Mouse (Mus musculus) liver, adult 2 months (tissue): ENCODE results near the gene Peli1. TPM values are rescaled to one million over a fixed set of nuclear protein-coding genes. Genes with fewer than 3 reads are reported as not detected.

Experiments
- DNase-seq: peaks from one replicate; pipeline ENCODE4 v3.0.0-alpha.2; 2011; ENCODE audit warnings: low read depth, low spot score; ENCODE audit errors: extremely low read depth
- H3K27ac ChIP-seq: fragments of 200-500 bp; replicated peaks from 2 replicates; pipeline ENCODE4 v1.5.1; 2012; ENCODE audit warnings: low read depth, mild to moderate bottlenecking, control low read depth, inconsistent platforms, low read length; ENCODE audit not compliant: insufficient read depth
- H3K27me3 ChIP-seq: fragments of 200-500 bp; 2 replicates; pipeline ENCODE4 v1.6.1; 2012; ENCODE audit warnings: mild to moderate bottlenecking, moderate library complexity, low read length, inconsistent platforms; ENCODE audit not compliant: control insufficient read depth, insufficient read depth
- H3K36me3 ChIP-seq: fragments of 200-500 bp; 2 replicates; pipeline ENCODE4 v1.6.1; 2012; ENCODE audit warnings: low read length, inconsistent platforms; ENCODE audit not compliant: control insufficient read depth, insufficient read depth
- H3K4me1 ChIP-seq: fragments of 200-500 bp; 2 replicates; pipeline ENCODE4 v1.6.1; 2011; ENCODE audit warnings: low read length; ENCODE audit not compliant: control insufficient read depth, insufficient read depth
- H3K4me3 ChIP-seq: fragments of 200-500 bp; 2 replicates; pipeline ENCODE4 v1.5.1; 2011; ENCODE audit warnings: low read depth, mild to moderate bottlenecking, control low read depth, low read length, moderate library complexity; ENCODE audit not compliant: insufficient read depth
- H3K79me2 ChIP-seq: fragments of 200-500 bp; 2 replicates; pipeline ENCODE4 v1.6.1; 2012; ENCODE audit warnings: inconsistent platforms, mild to moderate bottlenecking, low read length, moderate library complexity; ENCODE audit not compliant: control insufficient read depth, insufficient read depth
- H3K9ac ChIP-seq: fragments of 200-500 bp; 2 replicates; pipeline ENCODE4 v1.6.1; 2012; ENCODE audit warnings: low read depth, mild to moderate bottlenecking, control low read depth, inconsistent platforms, low read length
- CTCF ChIP-seq: fragments of 200-500 bp; IDR thresholded peaks from 2 replicates; pipeline ENCODE4 v1.5.1; 2011; ENCODE audit warnings: low read depth, low read length, control low read depth
- POLR2A ChIP-seq: fragments of 200-500 bp; IDR thresholded peaks from 2 replicates; pipeline ENCODE4 v1.6.1; 2011; ENCODE audit warnings: low read length, control low read depth; ENCODE audit not compliant: insufficient read depth; ENCODE audit errors: extremely low read depth
- WGBS: fragments of 180-500 bp; shearing (Covaris S2); methylation state at CpG from one replicate; pipeline ENCODE4 v1.1.7; 2018; 5-methylcytosine and 5-hydroxymethylcytosine counted together
- polyA plus RNA-seq: library from polyadenylated mRNA; depleted of rRNA; stranded (reverse); fragments of >200 nt; gene quantifications from 2 replicates; pipeline ENCODE4 v1.2.3, GENCODE M21; 2012
- total RNA-seq: library from RNA; depleted of rRNA; stranded (reverse); fragments of >200 nt; gene quantifications from 2 replicates; pipeline ENCODE4 v1.2.3, GENCODE M21; 2014

Gene Peli1
- total and polyA plus RNA-seq, 2 experiments = 7.5 to 15.4 TPM

- Histone ChIP-seq H3K9ac (no peak overlapping the region), H3K79me2 (no peaks in the 10 kb centered on the region), H3K4me1 (no peaks in the 10 kb centered on the region), H3K27ac (no peak overlapping the region), H3K36me3 (peaks cover 45% of the 10 kb centered on the region), H3K27me3 (no peaks in the 10 kb centered on the region), H3K4me3 (no peak overlapping the region)
- TF ChIP-seq POLR2A (no peak), CTCF (no peak)
- 91% methylated on average over 4 of the region's 4 CpGs for WGBS
- no peak for DNase-seq
Observed at GRCm38 (mm10) chr11:21149476-21149875, 58.4 kb downstream of the Peli1 start.

- no peaks in the 10 kb centered on the region for H3K4me1 ChIP-seq
- H3K4me3 ChIP-seq = no peak overlapping the region
- no peak overlapping the region for H3K9ac ChIP-seq
- H3K27me3 ChIP-seq = no peaks in the 10 kb centered on the region
- H3K79me2 ChIP-seq = no peaks in the 10 kb centered on the region
- peaks cover 45% of the 10 kb centered on the region for H3K36me3 ChIP-seq
- no peak overlapping the region for H3K27ac ChIP-seq
- TF ChIP-seq CTCF = no peak
- DNase-seq = no peak
- 90% methylated on average over 5 of the region's 5 CpGs for WGBS
Observed at GRCm38 (mm10) chr11:21150316-21150715, 59.2 kb downstream of the Peli1 start.

- Histone ChIP-seq H3K9ac (no peak overlapping the region), H3K36me3 (peaks cover 35% of the 10 kb centered on the region), H3K4me3 (no peak overlapping the region), H3K79me2 (no peaks in the 10 kb centered on the region), H3K27ac (no peak overlapping the region), H3K4me1 (no peaks in the 10 kb centered on the region), H3K27me3 (no peaks in the 10 kb centered on the region)
- DNase-seq = no peak
- WGBS = 100% methylated on average over 1 of the region's 1 CpGs
- no peak for TF ChIP-seq CTCF
- TF ChIP-seq POLR2A = no peak
Observed at GRCm38 (mm10) chr11:21151672-21152071, 60.6 kb downstream of the Peli1 start.

- H3K4me3 ChIP-seq = no peak overlapping the region
- no peak overlapping the region for H3K27ac ChIP-seq
- H3K79me2 ChIP-seq = no peaks in the 10 kb centered on the region
- no peaks in the 10 kb centered on the region for H3K4me1 ChIP-seq
- 84% methylated on average over 4 of the region's 4 CpGs for WGBS
- H3K9ac ChIP-seq = no peak overlapping the region
- H3K27me3 ChIP-seq = no peaks in the 10 kb centered on the region
- H3K36me3 ChIP-seq = peaks cover 24% of the 10 kb centered on the region
- TF ChIP-seq CTCF = no peak
- TF ChIP-seq POLR2A = no peak
- DNase-seq = no peak
Observed at GRCm38 (mm10) chr11:21153111-21153510, 62.0 kb downstream of the Peli1 start.

GRCm38 (mm10) chr11:21157595-21157994 is 66.5 kb downstream of the Peli1 start:
- no peaks in the 10 kb centered on the region for H3K27me3 ChIP-seq
- H3K79me2 ChIP-seq = no peaks in the 10 kb centered on the region
- no peaks in the 10 kb centered on the region for H3K4me1 ChIP-seq
- no peak overlapping the region for H3K9ac ChIP-seq
- TF ChIP-seq CTCF (no peak), POLR2A (no peak)
- WGBS = 83% methylated on average over 4 of the region's 4 CpGs
- H3K27ac ChIP-seq = no peak overlapping the region
- peaks cover 4% of the 10 kb centered on the region; the same call in 1 of the 2 replicates for H3K36me3 ChIP-seq
- no peak for DNase-seq
- no peak overlapping the region for H3K4me3 ChIP-seq

- no peaks in the 10 kb centered on the region for H3K79me2 ChIP-seq
- 88% methylated on average over 5 of the region's 5 CpGs for WGBS
- no peaks in the 10 kb centered on the region for H3K27me3 ChIP-seq
- H3K36me3 ChIP-seq = no peaks in the 10 kb centered on the region
- H3K9ac ChIP-seq = no peak overlapping the region
- H3K4me3 ChIP-seq = no peak overlapping the region
- no peaks in the 10 kb centered on the region for H3K4me1 ChIP-seq
- TF ChIP-seq POLR2A = no peak
- no peak for TF ChIP-seq CTCF
- no peak for DNase-seq
- no peak overlapping the region for H3K27ac ChIP-seq
Observed at GRCm38 (mm10) chr11:21162093-21162492, 71.0 kb downstream of the Peli1 start.
